Mouse (Mus musculus): ENCODE data around the gene Tmem266.

Tmem266 gene

DNA sequence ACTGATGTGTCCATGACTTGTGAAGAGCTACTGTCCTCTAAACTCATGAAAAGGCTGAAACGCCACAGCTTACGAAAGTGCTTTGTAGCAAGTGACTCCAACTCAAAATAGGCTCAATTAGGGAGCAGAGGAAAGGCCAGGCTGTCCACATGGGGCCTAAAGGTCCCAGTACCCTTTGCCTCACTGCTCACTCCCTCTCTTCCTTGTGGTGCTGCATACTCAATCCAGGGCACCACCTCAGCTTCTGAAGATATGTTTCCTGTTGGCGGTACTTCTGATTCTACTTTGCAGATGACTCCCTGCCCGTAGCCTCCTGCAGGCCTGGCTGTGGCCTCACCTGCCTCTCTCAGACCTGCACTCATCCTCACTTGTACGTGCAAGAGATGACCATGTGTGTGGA is 126.7 kb downstream of the Tmem266 start:
- DNase-seq: no peak

GRCm38 (mm10) chr9:55468397-55468796 is 141.7 kb downstream of the Tmem266 start:
- DNase-seq: no peak

GRCm38 (mm10) chr9:55476084-55476483 is 149.4 kb downstream of the Tmem266 start:
- DNase-seq: no peak

- DNase-seq: no peak
Measured at GRCm38 (mm10) chr9:55478699-55479098, 152.0 kb downstream of the Tmem266 start.

DNA sequence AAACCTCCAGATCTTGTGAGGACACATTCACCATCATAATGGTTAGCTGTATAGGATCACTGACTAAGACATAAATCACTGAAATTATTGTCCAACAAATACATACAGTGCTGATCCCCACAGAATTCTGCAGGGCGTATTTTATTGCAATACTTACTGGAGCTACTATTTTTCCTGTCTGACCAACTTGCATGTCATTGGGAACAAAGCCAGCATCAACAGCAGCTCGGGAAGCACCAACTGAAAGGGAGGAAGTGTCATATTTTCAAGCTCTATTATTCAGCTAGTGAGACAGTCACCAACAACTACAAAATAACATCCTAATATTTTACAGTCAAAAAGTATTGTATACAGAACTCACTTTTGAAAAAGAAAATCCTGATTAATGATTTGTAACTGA is 155.4 kb downstream of the Tmem266 start:
- DNase-seq: no peak

Data from thymus, postnatal 36 days (tissue).